ENCODE assay signal across 8 mouse cellular contexts in the genomic region with DNA sequence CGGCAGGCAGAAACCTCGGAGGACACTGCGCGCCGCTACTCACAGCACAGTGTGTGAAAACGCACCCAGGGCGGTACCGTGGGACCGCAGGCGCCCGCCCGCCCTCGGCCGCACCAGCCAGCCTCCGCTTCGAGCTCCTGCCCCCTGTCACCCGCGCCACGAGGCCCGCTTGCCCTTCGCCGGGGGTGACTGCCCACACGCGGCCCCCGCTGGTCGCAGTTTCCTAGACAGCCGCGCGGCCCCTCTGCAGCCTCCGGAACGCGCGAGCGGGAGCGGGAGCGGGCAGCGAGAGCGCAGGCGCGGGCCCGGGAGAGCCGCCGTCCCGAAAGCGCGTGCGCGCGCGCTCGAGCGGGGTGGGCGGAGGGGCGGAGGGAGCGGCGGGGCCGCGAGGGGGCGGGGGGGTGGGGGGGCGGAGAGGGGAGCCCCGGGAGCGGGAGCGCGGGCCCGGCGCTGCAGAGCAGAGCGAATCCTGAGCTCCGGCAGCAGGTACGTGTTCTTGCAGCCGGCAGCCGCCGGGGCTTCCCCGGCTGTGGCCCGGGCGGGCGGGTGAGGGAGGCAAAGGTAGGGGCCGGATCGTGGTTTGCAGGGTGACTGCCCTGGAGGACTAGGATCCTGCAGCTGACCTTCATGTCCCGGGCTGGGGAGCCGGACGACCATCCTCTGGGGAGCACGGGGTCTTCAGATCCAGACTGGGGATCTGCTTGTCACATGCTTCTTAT. TPM values are rescaled to one million over a fixed set of nuclear protein-coding genes. Genes with fewer than 3 reads are reported as not detected.
DNase-seq lines count a peak whose midpoint lies in the region; ATAC-seq and TF ChIP-seq lines count a peak whose summit lies in the region.

Gene Nrg4, minus strand, starts transcription at position 330 of the 719 bp plus-strand sequence.
Gene Tmem266, plus strand, starts transcription at position 399 of the 719 bp plus-strand sequence.

- no peaks in the 10 kb centered on the region for H3K36me3 ChIP-seq in ES-E14 (ENCODE audit: control insufficient read depth, insufficient read depth, low read length, poor library complexity, severe bottlenecking)
- no peaks in the 10 kb centered on the region for H3K36me3 ChIP-seq in hindbrain, embryonic 11.5 days (ENCODE audit: control insufficient read depth, insufficient read depth, low read length)

- DNase-seq in ES-E14 (ENCODE audit: low read depth, low spot score), result peak; percentile 50
- peak; percentile 82 to 95 for DNase-seq in cerebellum, adult 18-20 months
- DNase-seq in frontal cortex, adult 2 months (ENCODE audit: extremely low spot score in 1 of 2, low spot score in 1 of 2), result peak; percentile 40 to 77
- peak; percentile 91 for DNase-seq in hindbrain, embryonic 11.5 days (ENCODE audit: low spot score)
- peak; percentile 83 to 84 for DNase-seq in layer of hippocampus, postnatal 36 days
- peak; percentile 44 for DNase-seq in lung, postnatal 25 days (ENCODE audit: low spot score)
- DNase-seq in retina, postnatal 1 day, result peak; percentile 94
- DNase-seq in thymus, postnatal 4 days, result peak; percentile 86

- peak within 1 kb of the TSS; percentile 84 for H3K4me2 ChIP-seq in hindbrain, embryonic 11.5 days (replicated peaks; ENCODE audit: low read depth, low read length)

- no peaks in the 10 kb centered on the region for H3K9me3 ChIP-seq in ES-E14 (ENCODE audit: control insufficient read depth, insufficient read depth, low read depth, low read length)
- H3K9me3 ChIP-seq in hindbrain, embryonic 11.5 days (ENCODE audit: control insufficient read depth, low read length), result no peaks in the 10 kb centered on the region

- peak; percentile 88 for ATAC-seq in hindbrain, embryonic 11.5 days (ENCODE audit: low FRiP score)

- H3K4me1 ChIP-seq in ES-E14 (ENCODE audit: control insufficient read depth in 2 of 2, insufficient read depth in 2 of 2, low read length in 2 of 2, poor library complexity in 1 of 2), result peaks cover under 1 to 3% of the 10 kb centered on the region in 2 experiments; a peak in 2 of 4 replicates
- no peaks in the 10 kb centered on the region for H3K4me1 ChIP-seq in hindbrain, embryonic 11.5 days (replicated peaks; ENCODE audit: control insufficient read depth, insufficient read depth, low read length)

- peaks cover 7% of the 10 kb centered on the region; the same call in 1 of the 2 replicates for H3K27me3 ChIP-seq in hindbrain, embryonic 11.5 days (ENCODE audit: control insufficient read depth, insufficient read depth, low read length)

- no peak within 1 kb of the TSS for H3K27ac ChIP-seq in ES-E14 (ENCODE audit: insufficient read depth, low read depth, low read length, poor library complexity, severe bottlenecking)
- H3K27ac ChIP-seq in hindbrain, embryonic 11.5 days (ENCODE audit: low read depth, low read length), result peak within 1 kb of the TSS; percentile 10; the same call in 1 of the 2 replicates

- peak within 1 kb of the TSS; percentile 87 for H3K9ac ChIP-seq in ES-E14 (ENCODE audit: insufficient read depth, low read depth, low read length, poor library complexity, severe bottlenecking)
- H3K9ac ChIP-seq in hindbrain, embryonic 11.5 days (ENCODE audit: low read depth, low read length), result peak within 1 kb of the TSS; percentile 31

- in situ Hi-C loops in ES-E14 (cut with MboI; ENCODE audit: low sequenced_read_pairs in 2 of 2, unreplicated experiment in 2 of 2), result no loop called here

- peak within 1 kb of the TSS; percentile 85 to 90 for H3K4me3 ChIP-seq in ES-E14 (ENCODE audit: insufficient read depth in 1 of 2, low read depth in 1 of 2, low read length in 2 of 2, poor library complexity in 1 of 2, severe bottlenecking in 1 of 2)
- peak within 1 kb of the TSS; percentile 65 for H3K4me3 ChIP-seq in hindbrain, embryonic 11.5 days (ENCODE audit: low read depth, low read length)

- WGBS in hindbrain, embryonic 11.5 days, result 0% methylated on average over 43 of the region's 82 CpGs

TF ChIP-seq in ES-E14, 5 proteins besides CTCF, POLR2A, EP300 and RAD21:
- no peak for TF ChIP-seq ZC3H11A (IDR thresholded peaks at IDR 0.05; ENCODE audit: borderline replicate concordance, low read depth, low read length)
- TF ChIP-seq MAFK (IDR thresholded peaks at IDR 0.05; ENCODE audit: insufficient read depth, low read depth, low read length), result no peak
- TF ChIP-seq ZNF384 (IDR thresholded peaks at IDR 0.05; ENCODE audit: low read depth, low read length), result no peak
- no peak; the same call in 1 of the 2 replicates for TF ChIP-seq HCFC1 (IDR thresholded peaks at IDR 0.05; ENCODE audit: borderline replicate concordance, insufficient read depth, low read length)
- no peak for TF ChIP-seq CHD2 (IDR thresholded peaks at IDR 0.05; ENCODE audit: low read depth, low read length)

RNA-seq across cellular contexts. Expression of gene Nrg4, which starts in this region (rescaled TPM):
- total RNA-seq in ES-E14 (2012; rRNA removed), result 5.8 and 7.0 TPM in 2 replicates
- polyA plus RNA-seq in frontal cortex, adult 2 months (2012; rRNA removed), result 1.7 and 1.8 TPM in 2 replicates
- polyA plus RNA-seq in hindbrain, embryonic 11.5 days (2014; fragmentation: Nextera tagmentation; extraction: Ambion mirVana), result 1.3 and 1.8 TPM in 2 replicates
- total RNA-seq in layer of hippocampus, postnatal 36 days (2021), result 1 to 10 TPM in 1 of 2 experiments, not detected in 1; 1.1 TPM

RNA-seq across cellular contexts. Expression of gene Tmem266, which starts in this region (rescaled TPM):
- total RNA-seq in ES-E14 (2012; rRNA removed), result 0.58 and 0.85 TPM in 2 replicates
- 9.1 and 9.5 TPM in 2 replicates for polyA plus RNA-seq in frontal cortex, adult 2 months (2012; rRNA removed)
- 0.66 and 0.85 TPM in 2 replicates for polyA plus RNA-seq in hindbrain, embryonic 11.5 days (2014; fragmentation: Nextera tagmentation; extraction: Ambion mirVana)
- 1 to 10 TPM; 5.0 to 6.7 TPM for total RNA-seq in layer of hippocampus, postnatal 36 days (2021)

Comparison
In these comparisons a context has a peak if more than half of its experiments do, and no peak if none do; other contexts are left out.
1. DNase-seq: peak in every context shown above with its lines; median percentile 94 in retina, postnatal 1 day; 91 in hindbrain, embryonic 11.5 days; 88 in cerebellum, adult 18-20 months; 86 in thymus, postnatal 4 days; 84 in layer of hippocampus, postnatal 36 days; 58 in frontal cortex, adult 2 months; 50 in ES-E14; 44 in lung, postnatal 25 days.